Mouse (Mus musculus): ENCODE results near the gene Gm26558. TPM values are rescaled to one million over a fixed set of nuclear protein-coding genes. Genes with fewer than 3 reads are reported as not detected.

The Gm26558 gene
- 1.5 and 2.6 TPM in 2 replicates for polyA plus RNA-seq (2021; fragmentation: Nextera tagmentation)
- long read RNA-seq, experiment 1: 0 reads
- long read RNA-seq, experiment 2: 0 reads

DNA sequence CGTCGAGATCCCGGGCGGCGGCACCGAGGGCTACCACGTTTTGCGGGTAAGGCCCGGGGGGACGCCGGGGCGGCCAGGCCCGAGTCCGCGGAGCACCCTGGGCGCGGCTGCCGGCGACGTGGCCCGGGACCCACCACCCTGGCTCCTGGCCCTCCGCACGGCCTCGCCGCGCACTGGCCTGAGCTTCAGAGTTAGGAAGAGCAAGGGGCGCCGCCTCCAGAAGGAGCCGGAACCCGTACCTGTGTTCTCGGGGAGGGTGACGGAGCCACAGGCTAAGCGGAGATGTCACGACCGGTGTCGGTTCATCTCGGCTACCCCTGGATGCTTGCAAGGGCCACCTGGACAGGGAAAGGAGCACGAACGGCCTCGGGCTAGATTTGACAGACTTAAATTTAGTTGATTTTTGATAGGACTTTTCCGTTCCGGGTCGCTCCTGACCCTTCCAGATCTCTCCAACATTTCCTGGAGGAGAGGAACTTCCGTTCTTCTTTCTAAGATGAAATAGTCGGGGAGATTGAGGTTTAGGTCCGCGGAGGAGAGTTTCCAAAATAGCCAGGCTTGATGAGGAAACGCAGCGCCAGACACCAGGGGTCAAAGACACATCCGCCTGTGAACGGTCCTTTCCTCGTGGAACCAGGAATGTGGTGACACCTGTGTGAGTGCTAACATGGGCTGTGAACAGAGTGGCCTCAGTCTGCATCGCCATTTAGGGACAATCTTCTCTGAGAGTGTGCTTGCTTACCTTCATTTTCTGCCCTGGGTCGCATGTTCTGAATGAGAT is at the start of gene Gm26558:
TSS of gene Gm26558 (minus strand) at position 394 of the 781 bp plus-strand sequence.

GRCm38 (mm10) chr2:70660887-70661714 is 807 bp downstream of the Gm26558 start, which contains the start of gene Gorasp2:
Gene Gorasp2, plus strand, starts transcription at chr2:70661576.

Other genes starting within 250 kb of the Gm26558 start
- gene Sp5, start 187.2 kb downstream of the Gm26558 start, polyA plus RNA-seq (2021; fragmentation: Nextera tagmentation): 0.58 TPM in 1 of 2 replicates, not detected in the other
- gene Erich2, start 153.3 kb downstream of the Gm26558 start, polyA plus RNA-seq (2021; fragmentation: Nextera tagmentation): 1.3 and 1.4 TPM in 2 replicates
- 142 and 198 TPM in 2 replicates for gene Gad1, start 109.0 kb downstream of the Gm26558 start, polyA plus RNA-seq (2021; fragmentation: Nextera tagmentation)
- 85.3 and 106 TPM in 2 replicates for gene Gorasp2, start 532 bp downstream of the Gm26558 start, polyA plus RNA-seq (2021; fragmentation: Nextera tagmentation)
- gene Tlk1, start 163.6 kb upstream of the Gm26558 start, polyA plus RNA-seq (2021; fragmentation: Nextera tagmentation): 18.1 and 28.5 TPM in 2 replicates